Mouse (Mus musculus) kidney, postnatal 0 days (tissue): ENCODE results near the gene Magi2. TPM values are rescaled to one million over a fixed set of nuclear protein-coding genes. Genes with fewer than 3 reads are reported as not detected.

Experiments
- ATAC-seq: fragments of 200-750 bp; cut with Nextera tagmentation; replicated peaks from 2 replicates; pipeline ENCODE4 v1.8.0; 2017; ENCODE audit warnings: low read depth, moderate number of reproducible peaks, moderate TSS enrichment, moderate library complexity; ENCODE audit not compliant: low FRiP score
- DNase-seq: peaks from one replicate; pipeline ENCODE4 v3.0.0-alpha.2; 2016; ENCODE audit warnings: low spot score
- H3K27ac ChIP-seq: fragments of 300-500 bp; sonication (generic); 2 replicates; pipeline ENCODE4 v1.5.1; 2014; ENCODE audit warnings: mild to moderate bottlenecking
- H3K27me3 ChIP-seq: fragments of 300-500 bp; sonication (generic); 2 replicates; pipeline ENCODE4 v1.6.1; 2014; ENCODE audit warnings: low read length, mixed read lengths; ENCODE audit not compliant: insufficient read depth
- H3K36me3 ChIP-seq: fragments of 300-500 bp; sonication (generic); 2 replicates; pipeline ENCODE4 v1.6.1; 2014; ENCODE audit warnings: low read length, mixed read lengths; ENCODE audit not compliant: insufficient read depth
- H3K4me1 ChIP-seq: fragments of 300-500 bp; sonication (generic); replicated peaks from 2 replicates; pipeline ENCODE4 v1.6.1; 2014; ENCODE audit warnings: antibody characterized with exemption, low read length, mixed read lengths; ENCODE audit not compliant: insufficient read depth
- H3K4me2 ChIP-seq: fragments of 300-500 bp; sonication (generic); 2 replicates; pipeline ENCODE4 v1.6.1; 2014; ENCODE audit warnings: mild to moderate bottlenecking, low read length, moderate library complexity, mixed read lengths
- H3K4me3 ChIP-seq: fragments of 300-500 bp; sonication (generic); replicated peaks from 2 replicates; pipeline ENCODE4 v1.5.1; 2014; ENCODE audit warnings: low read depth, low read length
- H3K9ac ChIP-seq: fragments of 300-500 bp; sonication (generic); 2 replicates; pipeline ENCODE4 v1.6.1; 2014; ENCODE audit warnings: low read depth, low read length
- H3K9me3 ChIP-seq: fragments of 300-500 bp; sonication (generic); replicated peaks from 2 replicates; pipeline ENCODE4 v1.6.1; 2016; ENCODE audit warnings: low read length, inconsistent platforms, mixed read lengths
- CTCF ChIP-seq: IDR thresholded peaks from 2 replicates; pipeline ENCODE4 v1.5.1; 2016; ENCODE audit warnings: antibody characterized with exemption, low read depth, mild to moderate bottlenecking, moderate library complexity
- WGBS: fragments of 180-500 bp; shearing (Covaris S2); extraction: QIAGEN DNeasy Blood & Tissue Kit; methylation state at CpG from one replicate; pipeline ENCODE4 v1.1.7; 2014; 5-methylcytosine and 5-hydroxymethylcytosine counted together
- polyA plus RNA-seq: library from polyadenylated mRNA; unstranded; fragments of >200 nt; fragmentation: Nextera tagmentation; extraction: Ambion mirVana; gene quantifications from 2 replicates; pipeline ENCODE4 v1.2.1, GENCODE M21; 2015

Gene Magi2
- polyA plus RNA-seq, 1 experiment from 2014 or later, result 14.5 TPM

GRCm38 (mm10) chr5:20415320-20415719 is 1188.5 kb downstream of the Magi2 start:
- no peaks in the 10 kb centered on the region for H3K4me1 ChIP-seq
- H3K4me3 ChIP-seq, result no peak overlapping the region
- ATAC-seq (no peak), DNase-seq (no peak)
- H3K27ac ChIP-seq, result no peak overlapping the region
- no peak for TF ChIP-seq CTCF
- no peaks in the 10 kb centered on the region for H3K9me3 ChIP-seq
- no peaks in the 10 kb centered on the region for H3K36me3 ChIP-seq
- no peak overlapping the region for H3K4me2 ChIP-seq
- H3K9ac ChIP-seq, result no peak overlapping the region
- no peaks in the 10 kb centered on the region for H3K27me3 ChIP-seq

- Histone ChIP-seq H3K9ac (no peak overlapping the region), H3K4me1 (no peaks in the 10 kb centered on the region), H3K9me3 (no peaks in the 10 kb centered on the region), H3K4me3 (no peak overlapping the region), H3K4me2 (no peak overlapping the region), H3K27ac (no peak overlapping the region), H3K27me3 (no peaks in the 10 kb centered on the region), H3K36me3 (no peaks in the 10 kb centered on the region)
- no peak for DNase-seq
- ATAC-seq, result no peak
- no peak for TF ChIP-seq CTCF
Measured at GRCm38 (mm10) chr5:20417348-20417747, 1190.5 kb downstream of the Magi2 start.

- WGBS, result 68% methylated on average over 9 of the region's 9 CpGs
- ATAC-seq (no peak), DNase-seq (no peak)
- Histone ChIP-seq H3K36me3 (no peaks in the 10 kb centered on the region), H3K4me2 (no peak overlapping the region), H3K27ac (no peak overlapping the region), H3K9ac (no peak overlapping the region), H3K4me3 (no peak overlapping the region), H3K27me3 (no peaks in the 10 kb centered on the region), H3K4me1 (no peaks in the 10 kb centered on the region), H3K9me3 (no peaks in the 10 kb centered on the region)
- TF ChIP-seq CTCF, result no peak
Measured at GRCm38 (mm10) chr5:20432148-20432813, 1205.4 kb downstream of the Magi2 start.

GRCm38 (mm10) chr5:20446471-20447174 is 1219.8 kb downstream of the Magi2 start:
- no peak for DNase-seq

GRCm38 (mm10) chr5:20456106-20456505 is 1229.3 kb downstream of the Magi2 start:
- DNase-seq, result no peak
- 67% methylated on average over 3 of the region's 3 CpGs for WGBS

More at GRCm38 (mm10) chr5:20446471-20447174, 1219.8 kb downstream of the Magi2 start:
- no peak for TF ChIP-seq CTCF
- Histone ChIP-seq H3K4me2 (no peak overlapping the region), H3K27ac (no peak overlapping the region), H3K9me3 (no peaks in the 10 kb centered on the region), H3K4me3 (no peak overlapping the region), H3K36me3 (no peaks in the 10 kb centered on the region), H3K4me1 (no peaks in the 10 kb centered on the region), H3K9ac (no peak overlapping the region), H3K27me3 (no peaks in the 10 kb centered on the region)
- no peak for ATAC-seq
- 37% methylated on average over 4 of the region's 4 CpGs for WGBS

GRCm38 (mm10) chr5:20457742-20458510 is 1231.1 kb downstream of the Magi2 start:
- Histone ChIP-seq H3K9ac (no peak overlapping the region), H3K9me3 (no peaks in the 10 kb centered on the region), H3K27me3 (no peaks in the 10 kb centered on the region), H3K4me2 (no peak overlapping the region), H3K4me3 (no peak overlapping the region), H3K36me3 (no peaks in the 10 kb centered on the region), H3K27ac (no peak overlapping the region), H3K4me1 (no peaks in the 10 kb centered on the region)
- no peak for ATAC-seq
- TF ChIP-seq CTCF, result no peak
- 74% methylated on average over 7 of the region's 7 CpGs for WGBS
- no peak for DNase-seq

More at GRCm38 (mm10) chr5:20456106-20456505, 1229.3 kb downstream of the Magi2 start:
- no peak for ATAC-seq
- no peaks in the 10 kb centered on the region for H3K36me3 ChIP-seq
- H3K9me3 ChIP-seq, result no peaks in the 10 kb centered on the region
- H3K4me1 ChIP-seq, result no peaks in the 10 kb centered on the region
- no peak overlapping the region for H3K9ac ChIP-seq
- no peak overlapping the region for H3K4me3 ChIP-seq
- H3K27me3 ChIP-seq, result no peaks in the 10 kb centered on the region
- H3K4me2 ChIP-seq, result no peak overlapping the region
- TF ChIP-seq CTCF, result no peak
- H3K27ac ChIP-seq, result no peak overlapping the region
